Mouse (Mus musculus) hindbrain, embryonic 14.5 days (tissue): ENCODE results near the gene Ghdc. TPM values are rescaled to one million over a fixed set of nuclear protein-coding genes. Genes with fewer than 3 reads are reported as not detected.

ENCODE experiments used
- ATAC-seq: fragments of 200-750 bp; cut with Nextera tagmentation; 2 replicates; pipeline ENCODE4 v1.8.0; 2017; ENCODE audit warnings: moderate number of reproducible peaks, mild to moderate bottlenecking, moderate TSS enrichment, moderate library complexity; ENCODE audit not compliant: low FRiP score
- DNase-seq: peaks from one replicate; pipeline ENCODE4 v3.0.0-alpha.2; 2015; ENCODE audit warnings: low spot score
- H3K27ac ChIP-seq: fragments of 300-500 bp; sonication (generic); 2 replicates; pipeline ENCODE4 v1.5.1; 2014; ENCODE audit warnings: mild to moderate bottlenecking, moderate library complexity
- H3K27me3 ChIP-seq: fragments of 300-500 bp; sonication (generic); 2 replicates; pipeline ENCODE4 v1.6.1; 2014; ENCODE audit warnings: mild to moderate bottlenecking, low read length, mixed read lengths; ENCODE audit not compliant: control insufficient read depth, insufficient read depth
- H3K36me3 ChIP-seq: fragments of 300-500 bp; sonication (generic); replicated peaks from 2 replicates; pipeline ENCODE4 v1.6.1; 2014; ENCODE audit not compliant: control insufficient read depth, insufficient read depth
- H3K4me1 ChIP-seq: fragments of 300-500 bp; sonication (generic); replicated peaks from 2 replicates; pipeline ENCODE4 v1.6.1; 2014; ENCODE audit warnings: antibody characterized with exemption, low read length, mixed read lengths; ENCODE audit not compliant: control insufficient read depth, insufficient read depth
- H3K4me2 ChIP-seq: fragments of 300-500 bp; sonication (generic); replicated peaks from 2 replicates; pipeline ENCODE4 v1.6.1; 2014; ENCODE audit warnings: mild to moderate bottlenecking, moderate library complexity
- H3K4me3 ChIP-seq: fragments of 300-500 bp; sonication (generic); replicated peaks from 2 replicates; pipeline ENCODE4 v1.5.1; 2014; ENCODE audit warnings: mild to moderate bottlenecking, low read length
- H3K9ac ChIP-seq: fragments of 300-500 bp; sonication (generic); 2 replicates; pipeline ENCODE4 v1.6.1; 2014
- H3K9me3 ChIP-seq: fragments of 300-500 bp; sonication (generic); 2 replicates; pipeline ENCODE4 v1.6.1; 2016; ENCODE audit warnings: low read length; ENCODE audit not compliant: control insufficient read depth
- WGBS: fragments of 180-500 bp; shearing (Covaris S2); extraction: QIAGEN DNeasy Blood & Tissue Kit; methylation state at CpG from one replicate; pipeline ENCODE4 v1.1.7; 2014; 5-methylcytosine and 5-hydroxymethylcytosine counted together
- polyA plus RNA-seq: library from polyadenylated mRNA; unstranded; fragments of >200 nt; fragmentation: Nextera tagmentation; extraction: Ambion mirVana; gene quantifications from 2 replicates; pipeline ENCODE4 v1.2.1, GENCODE M21; 2014

The Ghdc gene
- polyA plus RNA-seq, 1 experiment from 2014 or later, result 4.4 TPM

DNA sequence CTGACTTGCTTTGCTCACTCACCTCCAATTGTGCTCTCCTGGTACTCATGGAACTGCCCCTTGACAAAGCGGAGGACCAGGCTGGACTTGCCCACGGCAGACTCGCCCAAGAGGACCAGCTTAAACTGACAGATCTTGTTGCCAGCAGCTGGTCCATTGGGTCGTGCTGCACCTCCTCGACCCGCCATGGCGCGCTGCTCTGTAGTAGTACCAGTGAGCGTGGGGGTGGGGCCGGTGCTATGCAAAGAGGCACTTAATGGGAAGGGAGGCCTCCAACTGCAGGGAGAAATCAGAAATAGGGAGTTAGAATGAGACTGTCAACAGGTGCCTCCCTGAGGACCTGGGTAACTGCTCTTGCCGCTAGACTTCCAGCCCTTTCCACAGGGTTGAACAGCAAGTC is 50.9 kb downstream of the Ghdc start:
- H3K4me1 ChIP-seq, result peaks cover 8% of the 10 kb centered on the region
- no peak overlapping the region for H3K4me3 ChIP-seq
- no peak for ATAC-seq
- H3K27ac ChIP-seq, result no peak overlapping the region
- DNase-seq, result no peak
- WGBS, result 82% methylated on average over 11 of the region's 11 CpGs
- no peak overlapping the region for H3K4me2 ChIP-seq
- no peaks in the 10 kb centered on the region for H3K27me3 ChIP-seq
- peaks cover 40% of the 10 kb centered on the region for H3K36me3 ChIP-seq
- no peak overlapping the region for H3K9ac ChIP-seq
- no peaks in the 10 kb centered on the region for H3K9me3 ChIP-seq

DNA sequence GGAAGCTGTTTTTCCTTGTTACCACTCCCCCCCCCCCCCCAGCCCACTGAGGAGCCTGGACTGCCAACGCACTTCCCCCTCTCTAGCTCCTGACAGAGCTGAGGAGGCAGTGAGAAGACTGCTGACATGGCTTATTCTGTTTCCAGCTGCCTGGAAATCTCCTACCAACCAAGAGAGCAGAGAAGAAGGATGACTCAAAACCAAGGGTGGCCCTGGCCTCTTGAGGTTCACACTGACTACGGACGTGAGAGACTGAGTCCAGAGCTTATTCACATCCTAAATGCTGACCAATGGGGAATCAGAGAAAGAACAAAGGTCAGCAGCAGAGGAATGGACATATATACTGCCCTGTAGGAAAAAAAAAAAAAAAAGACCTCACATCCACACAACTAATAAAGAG is 51.4 kb downstream of the Ghdc start:
- 79% methylated on average over 3 of the region's 3 CpGs for WGBS
- ATAC-seq (no peak), DNase-seq (no peak)
- no peak overlapping the region for H3K27ac ChIP-seq
- no peak overlapping the region for H3K9ac ChIP-seq
- no peaks in the 10 kb centered on the region for H3K9me3 ChIP-seq
- no peak overlapping the region for H3K4me2 ChIP-seq
- no peaks in the 10 kb centered on the region for H3K27me3 ChIP-seq
- H3K4me1 ChIP-seq, result peaks cover 8% of the 10 kb centered on the region
- no peak overlapping the region for H3K4me3 ChIP-seq
- H3K36me3 ChIP-seq, result peaks cover 40% of the 10 kb centered on the region

DNA sequence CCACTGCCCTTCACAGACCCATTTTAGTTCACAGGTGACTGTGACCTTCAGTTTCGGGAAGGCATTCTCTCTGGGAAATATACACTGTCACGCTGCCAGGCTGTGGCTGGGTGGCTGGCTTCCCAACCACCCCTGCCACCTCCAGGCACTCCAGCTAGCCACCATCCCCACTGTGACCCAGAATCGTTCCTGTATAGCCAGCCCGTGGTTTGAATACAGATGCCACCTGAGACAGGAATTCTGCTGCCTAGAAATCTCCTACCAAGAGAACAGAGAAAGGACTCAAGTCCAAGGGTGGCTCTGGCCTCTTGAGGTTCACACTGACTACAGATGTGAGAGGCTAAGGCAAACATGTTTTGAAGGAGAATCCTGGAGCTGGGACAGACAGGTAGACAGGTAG is 51.9 kb downstream of the Ghdc start:
- no peaks in the 10 kb centered on the region for H3K9me3 ChIP-seq
- no peak overlapping the region for H3K27ac ChIP-seq
- WGBS, result 89% methylated on average over 4 of the region's 4 CpGs
- no peak overlapping the region for H3K9ac ChIP-seq
- DNase-seq (no peak), ATAC-seq (no peak)
- H3K4me1 ChIP-seq, result peaks cover 8% of the 10 kb centered on the region
- no peak overlapping the region for H3K4me3 ChIP-seq
- H3K36me3 ChIP-seq, result peaks cover 40% of the 10 kb centered on the region
- H3K4me2 ChIP-seq, result no peak overlapping the region
- no peaks in the 10 kb centered on the region for H3K27me3 ChIP-seq

DNA sequence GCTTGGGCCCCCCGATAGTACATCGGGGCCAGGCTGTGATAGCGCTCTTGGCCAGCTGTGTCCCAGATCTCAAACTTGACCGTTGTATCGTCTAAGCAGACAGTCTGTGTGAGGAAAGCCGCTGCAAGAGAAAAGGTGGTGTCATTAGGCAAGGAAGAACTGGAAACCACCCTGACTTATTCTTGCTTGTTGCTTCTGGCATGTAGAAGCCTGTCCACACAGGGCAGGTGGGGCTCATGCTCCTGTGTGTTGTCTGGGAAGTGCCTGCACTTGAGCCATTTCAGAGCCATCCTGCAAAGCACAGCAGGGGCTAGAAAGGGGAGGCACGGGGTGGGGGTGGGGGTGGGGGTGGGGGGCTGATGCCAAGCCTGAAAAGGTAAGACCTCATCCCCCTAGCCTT is 52.3 kb downstream of the Ghdc start:
- H3K27ac ChIP-seq, result no peak overlapping the region
- H3K36me3 ChIP-seq, result peaks cover 40% of the 10 kb centered on the region
- WGBS, result 92% methylated on average over 7 of the region's 7 CpGs

DNA sequence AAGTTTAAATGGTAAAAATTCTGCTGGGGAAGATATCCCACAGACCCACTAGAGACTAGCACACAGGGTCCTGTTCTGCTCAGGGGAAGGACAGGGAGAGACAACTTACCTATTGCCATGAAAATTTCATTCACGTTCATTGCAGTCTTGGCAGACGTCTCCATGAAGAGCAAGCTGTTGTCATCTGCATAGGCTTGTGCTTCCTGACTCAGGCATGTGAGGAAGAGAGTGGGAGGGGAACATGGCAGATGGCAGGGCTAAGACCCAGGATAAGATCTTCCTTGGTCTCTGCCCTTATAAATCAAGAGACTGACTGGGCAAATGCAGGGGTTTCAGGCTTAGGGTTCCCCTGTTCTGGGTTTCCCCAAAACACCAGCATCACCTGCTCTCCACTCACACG is 54.1 kb downstream of the Ghdc start:
- Histone ChIP-seq H3K4me2 (no peak overlapping the region), H3K27me3 (no peaks in the 10 kb centered on the region), H3K36me3 (peaks cover 40% of the 10 kb centered on the region), H3K9me3 (no peaks in the 10 kb centered on the region), H3K27ac (no peak overlapping the region), H3K4me3 (no peak overlapping the region), H3K9ac (no peak overlapping the region), H3K4me1 (peaks cover 5% of the 10 kb centered on the region)
- 87% methylated on average over 3 of the region's 3 CpGs for WGBS
- no peak for DNase-seq
- no peak for ATAC-seq

More for the DNA sequence above, 52.3 kb downstream of the Ghdc start:
- Histone ChIP-seq H3K4me2 (no peak overlapping the region), H3K27me3 (no peaks in the 10 kb centered on the region), H3K4me3 (no peak overlapping the region), H3K4me1 (peaks cover 8% of the 10 kb centered on the region), H3K9ac (no peak overlapping the region), H3K9me3 (no peaks in the 10 kb centered on the region)
- ATAC-seq, result no peak
- no peak for DNase-seq

Other genes with a start within 250 kb of the Ghdc start
- gene Acly, start 243.0 kb downstream of the Ghdc start, polyA plus RNA-seq, result 224 and 244 TPM in 2 replicates
- gene Ttc25, start 225.3 kb downstream of the Ghdc start, polyA plus RNA-seq, result 2.0 and 2.7 TPM in 2 replicates
- 47.2 and 53.3 TPM in 2 replicates for gene Cnp, start 196.1 kb downstream of the Ghdc start, polyA plus RNA-seq
- gene Nkiras2, start 151.7 kb downstream of the Ghdc start, polyA plus RNA-seq, result 103 TPM in 2 replicates
- gene Dnajc7, start 150.8 kb downstream of the Ghdc start, polyA plus RNA-seq, result 91.0 and 91.6 TPM in 2 replicates
- gene Zfp385c, start 78.5 kb downstream of the Ghdc start, polyA plus RNA-seq, result 0.20 and 0.31 TPM in 2 replicates
- 0.85 and 1.7 TPM in 2 replicates for gene Dhx58, start 66.7 kb downstream of the Ghdc start, polyA plus RNA-seq
- gene Kat2a, start 58.5 kb downstream of the Ghdc start, polyA plus RNA-seq, result 57.8 and 64.1 TPM in 2 replicates
- not detected in 2 replicates for gene Hspb9, start 57.1 kb downstream of the Ghdc start, polyA plus RNA-seq
- 80.5 and 105 TPM in 2 replicates for gene Rab5c, start 32.7 kb downstream of the Ghdc start, polyA plus RNA-seq
- 7.6 and 8.8 TPM in 2 replicates for gene Kcnh4, start 11.0 kb downstream of the Ghdc start, polyA plus RNA-seq
- 0.78 TPM in 1 of 2 replicates, not detected in the other for gene Hcrt, start 8.0 kb downstream of the Ghdc start, polyA plus RNA-seq
- gene Stat5b, start 79.8 kb upstream of the Ghdc start, polyA plus RNA-seq, result 19.0 and 19.8 TPM in 2 replicates
- gene Stat5a, start 88.4 kb upstream of the Ghdc start, polyA plus RNA-seq, result 1.4 and 1.7 TPM in 2 replicates
- 49.1 and 50.6 TPM in 2 replicates for gene Stat3, start 168.6 kb upstream of the Ghdc start, polyA plus RNA-seq
- gene Cavin1, start 199.9 kb upstream of the Ghdc start, polyA plus RNA-seq, result 20.1 and 21.1 TPM in 2 replicates
- 143 and 152 TPM in 2 replicates for gene Atp6v0a1, start 238.5 kb upstream of the Ghdc start, polyA plus RNA-seq